Mouse (Mus musculus) cerebellum, adult 2 months (tissue): ENCODE data around the gene Syt17.

ENCODE experiments used
- CTCF ChIP-seq: fragments of 200-500 bp; IDR thresholded peaks from 2 replicates; pipeline ENCODE4 v1.5.1; 2011; ENCODE audit warnings: low read depth, mild to moderate bottlenecking, control low read depth, low read length, moderate library complexity, borderline replicate concordance; ENCODE audit not compliant: insufficient read depth
- POLR2A ChIP-seq: fragments of 200-500 bp; IDR thresholded peaks from 2 replicates; pipeline ENCODE4 v1.6.1; 2011; ENCODE audit warnings: low read length, control low read depth, borderline replicate concordance; ENCODE audit not compliant: insufficient read depth

DNA sequence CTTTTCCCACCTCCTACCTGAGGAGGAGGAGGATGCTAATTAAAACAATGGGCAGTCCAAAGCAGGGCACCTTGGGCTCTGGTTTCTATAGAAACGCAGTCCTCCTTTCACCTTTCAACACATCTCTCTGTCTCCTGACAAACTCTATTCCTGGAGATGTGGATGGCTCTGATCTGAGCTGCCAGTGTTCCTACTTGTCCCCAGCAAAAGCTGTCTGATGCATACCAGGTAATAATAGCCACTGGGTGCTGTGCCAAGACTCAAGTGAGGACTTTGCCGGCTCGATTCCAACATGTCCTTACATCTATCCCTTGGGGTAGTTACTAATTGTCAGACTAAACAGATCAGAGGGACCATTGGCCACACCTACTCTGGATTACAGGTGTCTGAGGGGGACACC lies 72.7 kb downstream of the Syt17 start:
- TF ChIP-seq POLR2A (no peak), CTCF (no peak)
